Mouse (Mus musculus) right cerebral cortex, postnatal 4 days (tissue): ENCODE data around the gene Otud4.
"Not testable (repeated sequence)": the region's sequence is repeated elsewhere in the genome, so short reads cannot be mapped to it uniquely, and the experiment has no call there.

ENCODE experiments used
- DNase-seq: peaks from one replicate; pipeline ENCODE4 v3.0.0-alpha.2; 2022

The Otud4 gene

DNA sequence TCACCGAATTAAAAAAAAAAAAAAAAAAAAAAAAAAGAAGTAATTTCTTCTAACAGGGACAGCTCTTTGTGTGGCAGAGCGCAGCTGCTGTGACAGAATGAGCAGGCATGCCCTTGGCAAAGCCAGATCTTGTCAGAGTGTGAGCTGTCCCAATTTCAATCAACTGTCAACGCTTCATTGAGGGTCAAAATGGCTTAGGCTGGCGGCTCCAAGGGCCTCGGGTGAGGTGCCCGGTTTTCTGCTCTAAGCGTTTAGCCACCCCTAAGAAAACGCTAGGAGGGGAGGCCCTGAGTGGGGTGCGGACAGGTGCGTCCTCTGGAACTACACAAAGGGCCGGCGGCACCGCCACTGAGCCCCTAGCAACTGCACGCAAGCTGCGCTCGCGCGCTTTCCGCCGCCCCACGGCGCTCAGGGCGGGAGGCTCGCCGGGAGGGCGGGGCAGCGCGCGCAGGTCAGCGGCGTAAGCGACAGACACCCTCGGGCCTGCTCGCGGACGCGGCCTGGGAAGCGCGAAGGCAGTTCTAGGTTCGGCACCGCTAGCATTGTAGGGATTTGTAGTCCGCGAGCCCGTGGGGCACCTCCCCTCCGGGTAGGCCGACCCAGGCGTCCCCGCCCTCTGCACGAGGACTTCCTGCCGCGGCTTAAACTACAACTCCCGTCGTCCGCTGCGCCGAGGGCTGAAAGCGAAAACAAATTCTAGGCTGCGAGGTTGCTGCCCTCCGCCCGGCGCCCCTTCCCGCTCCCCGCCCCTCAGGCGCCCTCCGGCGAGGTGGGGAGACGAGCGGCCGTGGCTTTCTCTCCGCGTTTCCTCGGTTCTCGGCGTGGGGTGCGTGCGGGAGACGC, 490 bp upstream of the Otud4 start:
- peak; percentile 92 for DNase-seq

DNA sequence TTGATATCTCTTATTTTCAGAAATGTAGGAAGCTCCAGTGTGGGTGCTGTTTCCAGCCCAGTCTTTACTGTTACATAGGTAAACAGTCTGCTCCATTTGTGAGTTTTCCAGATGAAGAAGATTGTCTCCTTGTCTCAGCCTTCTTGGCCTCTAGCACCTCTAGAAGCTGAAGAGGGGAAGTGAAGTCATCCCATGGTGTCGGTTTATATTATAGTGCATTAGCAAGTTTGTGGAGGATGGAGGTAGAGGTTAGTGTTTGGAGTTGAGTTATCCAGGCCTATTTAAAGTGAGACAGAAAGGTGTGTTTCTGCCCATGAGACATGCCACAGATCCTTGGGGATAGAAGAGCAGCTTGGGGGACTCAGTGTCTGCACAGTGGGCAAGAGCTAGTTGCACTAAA, 1.7 kb downstream of the Otud4 start:
- DNase-seq = no peak

- no peak for DNase-seq
Observed at GRCm38 (mm10) chr8:79649569-79649968, 10.2 kb downstream of the Otud4 start.

DNA sequence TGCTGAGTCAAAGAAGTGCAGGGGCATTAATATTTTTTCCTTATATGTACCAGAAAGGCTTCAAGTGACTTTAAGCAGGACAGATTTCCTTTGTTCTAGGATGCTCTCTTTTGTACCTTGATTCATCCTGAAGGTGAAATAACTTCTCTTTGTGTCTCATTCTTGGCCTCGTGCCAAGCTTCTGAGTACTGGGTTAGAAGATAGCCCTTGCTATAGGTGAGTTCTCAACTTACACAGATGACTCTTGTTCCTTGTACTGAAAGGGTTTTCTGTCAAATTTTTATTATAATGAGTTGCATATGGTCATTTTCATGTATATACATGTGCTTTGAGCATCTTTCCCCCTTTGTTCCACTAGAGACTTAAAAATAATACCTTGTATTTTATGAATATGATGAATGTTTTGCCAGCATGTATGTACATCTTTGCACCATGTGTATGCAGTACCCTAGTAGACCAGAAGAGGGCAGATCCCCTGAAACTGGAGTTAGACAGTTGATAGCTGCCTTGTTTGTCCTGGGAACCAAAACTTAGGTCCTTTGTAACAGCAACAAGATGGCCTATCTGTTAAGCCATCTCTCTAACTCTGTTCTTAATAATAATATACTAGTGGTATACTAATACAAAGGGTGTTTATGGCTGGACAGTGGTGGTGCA, 10.9 kb downstream of the Otud4 start:
- DNase-seq = peak; percentile 13

DNA sequence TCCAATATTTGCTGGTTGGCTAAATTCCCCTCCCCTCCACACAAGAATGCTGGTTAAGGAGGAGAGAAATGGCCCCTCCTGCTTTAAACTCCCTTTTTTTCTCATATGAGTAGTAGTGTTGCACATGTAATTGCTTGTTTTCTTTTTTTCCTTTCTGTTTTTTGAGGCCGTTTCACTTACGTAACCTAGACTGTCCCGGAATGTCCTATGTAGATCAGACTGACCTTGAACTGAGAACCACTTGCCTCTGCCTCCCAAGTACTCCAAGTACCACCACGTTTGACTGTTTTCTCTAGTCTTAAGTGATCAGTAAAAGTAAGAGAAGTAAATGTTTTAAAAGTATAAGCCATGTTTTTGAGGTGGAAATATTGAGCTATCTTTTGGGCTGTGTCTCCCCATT, 14.3 kb downstream of the Otud4 start:
- DNase-seq = no peak

- DNase-seq = not testable (repeated sequence)
Observed at GRCm38 (mm10) chr8:79658715-79659114, 19.3 kb downstream of the Otud4 start.

DNA sequence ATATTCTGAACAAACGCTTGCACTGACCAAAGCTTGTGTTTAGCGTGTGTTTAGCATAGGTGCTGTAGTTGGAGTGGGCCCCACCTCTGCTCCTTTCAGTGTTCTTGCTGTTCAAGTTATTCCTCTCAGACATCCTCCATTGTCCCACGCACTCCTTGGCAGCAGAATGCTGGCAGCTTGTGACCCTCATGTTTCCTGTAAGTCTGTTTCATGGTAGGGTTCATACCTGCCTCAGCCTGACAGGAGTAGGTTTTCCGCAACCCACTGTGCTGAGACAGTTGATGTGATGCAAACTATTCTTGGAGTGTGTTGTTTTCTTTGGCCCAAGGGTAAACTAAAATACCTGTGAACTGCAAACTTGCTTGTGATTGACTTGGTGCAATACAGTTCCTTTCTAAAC, 37.0 kb downstream of the Otud4 start:
- DNase-seq = no peak

DNA sequence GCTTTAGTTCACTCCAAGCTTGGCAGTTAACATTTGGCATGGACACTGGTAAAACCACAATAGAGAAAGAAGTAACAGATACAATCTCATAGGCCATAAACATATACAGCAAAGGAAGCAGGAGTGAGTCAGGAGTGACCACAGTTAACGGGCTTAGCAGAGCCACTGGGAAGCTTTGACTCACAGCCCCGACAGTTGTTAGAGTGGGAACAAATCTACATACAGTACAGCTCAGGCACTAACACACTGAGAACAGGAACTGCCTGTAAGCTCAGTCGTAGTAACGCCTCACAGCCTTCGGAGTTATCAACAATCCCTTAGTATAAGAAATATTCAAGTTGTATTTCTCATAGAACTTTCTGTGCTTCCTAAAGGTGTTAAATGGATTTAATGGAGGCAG, 39.6 kb downstream of the Otud4 start:
- DNase-seq = no peak

GRCm38 (mm10) chr8:79680083-79680482, 40.7 kb downstream of the Otud4 start:
- not testable (repeated sequence) for DNase-seq

DNA sequence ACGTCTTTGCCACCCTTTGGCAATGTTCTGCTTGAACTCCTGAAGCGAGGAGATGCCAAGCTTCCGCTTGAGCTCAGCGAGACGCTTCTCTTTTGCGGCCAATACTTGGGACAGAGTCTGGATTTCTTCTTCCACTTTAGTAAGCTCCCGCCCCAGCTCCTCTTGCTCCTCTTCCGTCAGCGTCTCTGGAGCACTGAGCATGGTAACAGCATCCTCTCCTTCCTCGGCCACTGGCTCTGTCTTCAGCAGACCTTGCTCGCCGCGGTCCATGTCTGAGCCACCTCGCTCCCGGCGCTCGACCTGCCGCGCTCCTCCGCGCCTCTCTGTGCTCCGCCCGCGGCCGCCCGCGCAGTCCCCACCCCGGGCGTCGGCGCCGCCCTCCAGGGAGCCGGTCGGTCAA, 41.1 kb downstream of the Otud4 start:
- DNase-seq = no peak

- DNase-seq = no peak
Observed at GRCm38 (mm10) chr8:79680965-79681364, 41.5 kb downstream of the Otud4 start.

DNA sequence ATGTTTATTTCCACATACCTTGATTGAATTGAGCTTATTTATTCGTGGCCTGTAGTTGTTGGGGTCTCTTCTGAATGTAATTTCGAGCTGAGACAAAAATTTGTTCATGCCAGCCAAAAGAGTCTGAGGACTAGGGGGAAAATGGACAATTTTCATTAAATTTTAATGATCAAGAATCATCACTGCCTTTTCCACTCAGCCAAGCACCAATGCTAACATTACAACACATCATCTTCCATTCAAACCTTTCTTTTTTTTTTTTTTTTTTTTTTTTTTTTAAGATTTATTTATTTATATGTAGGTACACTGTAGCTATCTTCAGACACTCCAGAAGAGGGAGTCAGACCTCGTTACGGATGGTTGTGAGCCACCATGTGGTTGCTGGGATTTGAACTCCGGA, 46.5 kb downstream of the Otud4 start:
- DNase-seq = not testable (repeated sequence)

DNA sequence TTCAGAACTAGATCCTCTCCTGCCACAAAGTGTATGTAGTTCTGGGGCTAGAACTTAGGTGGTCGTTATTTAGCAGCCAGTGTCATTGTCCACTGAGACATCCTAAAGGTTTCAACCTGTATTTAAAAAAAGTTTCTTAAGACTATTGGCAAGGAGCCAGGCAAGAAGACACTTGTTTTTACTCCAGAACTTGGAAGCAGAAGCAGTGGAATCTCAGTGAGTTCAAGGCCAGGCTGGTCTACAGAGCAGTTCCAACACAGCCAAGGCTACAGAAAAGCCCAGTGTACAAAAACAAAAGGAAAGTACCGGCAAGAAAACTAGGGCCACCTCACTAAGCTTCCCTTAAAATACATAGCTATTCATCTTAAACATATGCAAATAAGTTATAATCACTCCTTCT, 53.1 kb downstream of the Otud4 start:
- DNase-seq = no peak

DNA sequence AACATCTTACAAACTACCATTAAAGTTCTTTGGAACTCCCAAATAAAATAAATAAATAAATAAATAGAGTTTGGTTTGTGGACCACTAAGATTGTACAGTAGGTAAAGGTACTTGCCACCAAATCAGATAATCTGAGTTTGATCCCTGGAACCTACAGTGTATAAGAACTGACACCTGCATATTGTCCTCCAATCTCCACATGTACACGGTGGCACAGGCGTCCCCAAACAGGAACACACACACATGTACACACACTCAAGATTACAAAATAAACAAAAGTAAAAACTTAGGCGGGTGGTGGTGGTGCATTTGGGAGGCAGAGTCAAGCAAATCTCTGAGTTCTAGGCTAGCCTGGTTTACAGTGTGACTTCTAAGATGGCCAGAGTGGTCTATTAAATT, 67.3 kb downstream of the Otud4 start:
- DNase-seq = no peak

GRCm38 (mm10) chr8:79711064-79711961, 71.9 kb downstream of the Otud4 start, which contains the start of the genes Abce1 and Anapc10:
Abce1 (minus strand) TSS chr8:79711740.
Anapc10 (plus strand) TSS chr8:79711820.
- DNase-seq = peak; percentile 99

DNA sequence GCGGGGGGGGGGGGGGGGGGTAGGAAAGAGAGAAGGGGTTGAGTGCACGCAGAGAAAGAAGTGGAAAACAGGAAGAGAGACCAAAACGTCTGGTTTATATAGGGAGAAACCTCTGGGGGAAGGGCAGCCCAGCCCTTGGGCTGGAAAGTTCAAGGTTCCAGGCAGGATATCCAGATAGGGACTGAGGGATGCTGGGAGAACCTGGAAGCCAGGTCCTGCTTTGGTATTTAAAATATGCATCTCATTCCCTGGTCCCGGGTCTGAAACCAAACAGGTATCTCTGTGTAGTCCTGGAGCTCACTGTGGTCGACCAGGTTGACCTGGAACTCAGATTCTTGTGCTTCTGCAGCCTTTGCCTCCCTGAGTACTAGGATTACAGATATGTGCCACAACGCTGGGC, 73.3 kb downstream of the Otud4 start:
- no peak for DNase-seq

GRCm38 (mm10) chr8:79721537-79721936, 82.1 kb downstream of the Otud4 start:
- DNase-seq = no peak

- no peak for DNase-seq
Observed at GRCm38 (mm10) chr8:79723308-79723707, 83.9 kb downstream of the Otud4 start.

- DNase-seq = no peak
Observed at GRCm38 (mm10) chr8:79724589-79724988, 85.2 kb downstream of the Otud4 start.
